ENCODE assay signal across 16 mouse cellular contexts in genomic region chr5:74289957-74290356, GRCm38 (mm10).
"Had no signal": no experiment of that assay in that cellular context is flagged by ENCODE, and none has a peak within 500 bp of the region (broad histone marks: within the 10 kb centered on the region; RNA-seq: fewer than 3 reads in every experiment).

No protein-coding gene starts in this region.

- H3K4me2 ChIP-seq: liver, embryonic 13.5 days; midbrain, embryonic 12.5 days; midbrain, embryonic 15.5 days; neural tube, embryonic 12.5 days; stomach, embryonic 15.5 days had no signal

- H3K27ac ChIP-seq: liver, embryonic 13.5 days; macrophage; midbrain, embryonic 12.5 days; midbrain, embryonic 15.5 days; neural tube, embryonic 12.5 days; stomach, embryonic 15.5 days had no signal

- H3K9ac ChIP-seq: liver, embryonic 13.5 days; midbrain, embryonic 12.5 days; midbrain, embryonic 15.5 days; neural tube, embryonic 12.5 days; stomach, embryonic 15.5 days had no signal

- H3K27me3 ChIP-seq: liver, embryonic 13.5 days; midbrain, embryonic 12.5 days; midbrain, embryonic 15.5 days; neural tube, embryonic 12.5 days; stomach, embryonic 15.5 days had no signal

- DNase-seq: kidney, adult 2 months; kidney, postnatal 14 days; kidney, postnatal 4 days; liver, embryonic 13.5 days; lung, adult 2 months; right cerebral cortex, postnatal 25 days; spleen, adult 18-20 months; thymus, adult 18-20 months; thymus, postnatal 36 days had no signal

- ATAC-seq: inflammation-experienced regulatory T-cells, adult 6 months; intestine, postnatal 0 days; midbrain, embryonic 15.5 days had no signal

- H3K4me1 ChIP-seq: midbrain, embryonic 15.5 days had no signal

- H3K9me3 ChIP-seq: liver, embryonic 13.5 days; midbrain, embryonic 12.5 days; midbrain, embryonic 15.5 days; neural tube, embryonic 12.5 days; stomach, embryonic 15.5 days had no signal

- H3K36me3 ChIP-seq: liver, embryonic 13.5 days; midbrain, embryonic 12.5 days; midbrain, embryonic 15.5 days; neural tube, embryonic 12.5 days; stomach, embryonic 15.5 days had no signal

- H3K4me3 ChIP-seq: liver, embryonic 13.5 days; midbrain, embryonic 12.5 days; midbrain, embryonic 15.5 days; neural tube, embryonic 12.5 days; stomach, embryonic 15.5 days had no signal
